Mouse (Mus musculus) small intestine, adult 2 months (tissue): Measurements from ENCODE around the gene Luc7l3.

Experiments used
- CTCF ChIP-seq: fragments of 200-500 bp; IDR thresholded peaks from 2 replicates; pipeline ENCODE4 v1.5.1; 2012; ENCODE audit warnings: low read depth, mild to moderate bottlenecking, control low read depth, inconsistent platforms, low read length, moderate library complexity, mixed read lengths; ENCODE audit not compliant: insufficient replicate concordance, insufficient read length; ENCODE audit errors: extremely low read depth
- POLR2A ChIP-seq: fragments of 200-500 bp; IDR thresholded peaks from 2 replicates; pipeline ENCODE4 v1.6.1; 2012; ENCODE audit warnings: low read depth, mild to moderate bottlenecking, control low read depth, inconsistent platforms, low read length, moderate library complexity

- no peak for TF ChIP-seq CTCF
- no peak for TF ChIP-seq POLR2A
Measured at GRCm38 (mm10) chr11:94323271-94323925, 1.6 kb upstream of the Luc7l3 start.
